Mouse (Mus musculus) telencephalon, adult 2 months (tissue): ENCODE data around the gene Dnal4.
"Not testable (repeated sequence)": the region's sequence is repeated elsewhere in the genome, so short reads cannot be mapped to it uniquely, and the experiment has no call there.

ENCODE experiments used
- DNase-seq: peaks from one replicate; pipeline ENCODE4 v3.0.0-alpha.2; 2011; ENCODE audit warnings: low read depth, low spot score

Gene Dnal4

GRCm38 (mm10) chr15:79777749-79778148, at the start of gene Dnal4:
TSS of gene Dnal4 (minus strand) at chr15:79777849.
- DNase-seq, result no peak

GRCm38 (mm10) chr15:79827061-79827777, 49.6 kb upstream of the Dnal4 start:
- no peak for DNase-seq

GRCm38 (mm10) chr15:79826221-79826935, 48.7 kb upstream of the Dnal4 start:
- no peak for DNase-seq

GRCm38 (mm10) chr15:79825146-79825825, 47.6 kb upstream of the Dnal4 start:
- no peak for DNase-seq

- no peak for DNase-seq
Observed at GRCm38 (mm10) chr15:79823588-79824280, 46.1 kb upstream of the Dnal4 start.

- DNase-seq, result no peak
Observed at GRCm38 (mm10) chr15:79822265-79823199, 44.9 kb upstream of the Dnal4 start.

- no peak for DNase-seq
Observed at GRCm38 (mm10) chr15:79818325-79818724, 40.7 kb upstream of the Dnal4 start.

GRCm38 (mm10) chr15:79813666-79814258, 36.1 kb upstream of the Dnal4 start:
- no peak for DNase-seq

- DNase-seq, result not testable (repeated sequence)
Observed at GRCm38 (mm10) chr15:79812840-79813239, 35.2 kb upstream of the Dnal4 start.

GRCm38 (mm10) chr15:79810997-79811396, 33.3 kb upstream of the Dnal4 start:
- no peak for DNase-seq

GRCm38 (mm10) chr15:79810061-79810460, 32.4 kb upstream of the Dnal4 start:
- DNase-seq, result no peak

- no peak for DNase-seq
Observed at GRCm38 (mm10) chr15:79808658-79809057, 31.0 kb upstream of the Dnal4 start.

- DNase-seq, result no peak
Observed at GRCm38 (mm10) chr15:79808114-79808513, 30.5 kb upstream of the Dnal4 start.

GRCm38 (mm10) chr15:79807050-79807449, 29.4 kb upstream of the Dnal4 start:
- no peak for DNase-seq

GRCm38 (mm10) chr15:79805246-79805645, 27.6 kb upstream of the Dnal4 start:
- no peak for DNase-seq

GRCm38 (mm10) chr15:79804352-79805071, 26.9 kb upstream of the Dnal4 start, which contains the start of gene Nptxr:
TSS of gene Nptxr (minus strand) at chr15:79804766.
- no peak for DNase-seq

- no peak for DNase-seq
Observed at GRCm38 (mm10) chr15:79803533-79804351, 26.1 kb upstream of the Dnal4 start.

GRCm38 (mm10) chr15:79802304-79802703, 24.7 kb upstream of the Dnal4 start:
- no peak for DNase-seq

GRCm38 (mm10) chr15:79801646-79802045, 24.0 kb upstream of the Dnal4 start:
- DNase-seq, result no peak
